Mouse (Mus musculus): ENCODE results near the gene Mrps36. TPM values are rescaled to one million over a fixed set of nuclear protein-coding genes. Genes with fewer than 3 reads are reported as not detected.

Gene Mrps36
- polyA plus RNA-seq, 1 experiment from 2014 or later, result 171 TPM

- Histone ChIP-seq H3K4me3 (ENCODE audit: low read depth, low read length) (no peak overlapping the region), H3K4me2 (replicated peaks; ENCODE audit: low read depth, low read length) (no peak overlapping the region), H3K4me1 (ENCODE audit: control insufficient read depth, insufficient read depth, low read length) (no peaks in the 10 kb centered on the region), H3K9me3 (ENCODE audit: control insufficient read depth, low read depth, low read length) (no peaks in the 10 kb centered on the region), H3K27ac (ENCODE audit: low read length) (no peak overlapping the region), H3K36me3 (ENCODE audit: control insufficient read depth, insufficient read depth, low read length) (peaks cover 65% of the 10 kb centered on the region), H3K27me3 (ENCODE audit: control insufficient read depth, insufficient read depth, low read length) (no peaks in the 10 kb centered on the region), H3K9ac (replicated peaks; ENCODE audit: low read depth, low read length) (no peak overlapping the region)
- ATAC-seq (ENCODE audit: insufficient number of reproducible peaks, insufficient read depth, low FRiP score, low read depth), result no peak
- 91% methylated on average over 2 of the region's 2 CpGs for WGBS
Measured at GRCm38 (mm10) chr13:100703468-100703867, 41.0 kb downstream of the Mrps36 start.

- WGBS, result 96% methylated on average over 10 of the region's 10 CpGs
- no peak overlapping the region for H3K4me2 ChIP-seq (replicated peaks; ENCODE audit: low read depth, low read length)
- H3K9ac ChIP-seq (replicated peaks; ENCODE audit: low read depth, low read length), result no peak overlapping the region
- no peaks in the 10 kb centered on the region for H3K4me1 ChIP-seq (ENCODE audit: control insufficient read depth, insufficient read depth, low read length)
- H3K9me3 ChIP-seq (ENCODE audit: control insufficient read depth, low read depth, low read length), result no peaks in the 10 kb centered on the region
- H3K27me3 ChIP-seq (ENCODE audit: control insufficient read depth, insufficient read depth, low read length), result no peaks in the 10 kb centered on the region
- H3K27ac ChIP-seq (ENCODE audit: low read length), result no peak overlapping the region
- ATAC-seq (ENCODE audit: insufficient number of reproducible peaks, insufficient read depth, low FRiP score, low read depth), result no peak
- H3K36me3 ChIP-seq (ENCODE audit: control insufficient read depth, insufficient read depth, low read length), result peaks cover 51% of the 10 kb centered on the region
- H3K4me3 ChIP-seq (ENCODE audit: low read depth, low read length), result no peak overlapping the region
Measured at GRCm38 (mm10) chr13:100698866-100699265, 45.6 kb downstream of the Mrps36 start.

GRCm38 (mm10) chr13:100697541-100697940, 46.9 kb downstream of the Mrps36 start:
- no peak overlapping the region for H3K4me3 ChIP-seq (ENCODE audit: low read depth, low read length)
- H3K27ac ChIP-seq (ENCODE audit: low read length), result no peak overlapping the region
- H3K9ac ChIP-seq (replicated peaks; ENCODE audit: low read depth, low read length), result no peak overlapping the region
- no peaks in the 10 kb centered on the region for H3K9me3 ChIP-seq (ENCODE audit: control insufficient read depth, low read depth, low read length)
- no peaks in the 10 kb centered on the region for H3K27me3 ChIP-seq (ENCODE audit: control insufficient read depth, insufficient read depth, low read length)
- no peak overlapping the region for H3K4me2 ChIP-seq (replicated peaks; ENCODE audit: low read depth, low read length)
- H3K36me3 ChIP-seq (ENCODE audit: control insufficient read depth, insufficient read depth, low read length), result peaks cover 38% of the 10 kb centered on the region
- no peak for ATAC-seq (ENCODE audit: insufficient number of reproducible peaks, insufficient read depth, low FRiP score, low read depth)
- WGBS, result 94% methylated on average over 3 of the region's 3 CpGs
- no peaks in the 10 kb centered on the region for H3K4me1 ChIP-seq (ENCODE audit: control insufficient read depth, insufficient read depth, low read length)

GRCm38 (mm10) chr13:100687513-100687912, 56.9 kb downstream of the Mrps36 start:
- ATAC-seq (ENCODE audit: insufficient number of reproducible peaks, insufficient read depth, low FRiP score, low read depth), result no peak
- Histone ChIP-seq H3K36me3 (ENCODE audit: control insufficient read depth, insufficient read depth, low read length) (no peaks in the 10 kb centered on the region), H3K9me3 (ENCODE audit: control insufficient read depth, low read depth, low read length) (no peaks in the 10 kb centered on the region), H3K4me3 (ENCODE audit: low read depth, low read length) (no peak overlapping the region), H3K27me3 (ENCODE audit: control insufficient read depth, insufficient read depth, low read length) (no peaks in the 10 kb centered on the region), H3K4me1 (ENCODE audit: control insufficient read depth, insufficient read depth, low read length) (no peaks in the 10 kb centered on the region), H3K4me2 (replicated peaks; ENCODE audit: low read depth, low read length) (no peak overlapping the region), H3K27ac (ENCODE audit: low read length) (no peak overlapping the region), H3K9ac (replicated peaks; ENCODE audit: low read depth, low read length) (no peak overlapping the region)
- 61% methylated on average over 7 of the region's 7 CpGs for WGBS

Other genes starting within 250 kb of the Mrps36 start
- 54.5 and 57.9 TPM in 2 replicates for gene Ocln, start 191.9 kb downstream of the Mrps36 start, polyA plus RNA-seq (2014; fragmentation: Nextera tagmentation; extraction: Ambion mirVana)
- gene Marveld2, start 127.7 kb downstream of the Mrps36 start, polyA plus RNA-seq (2014; fragmentation: Nextera tagmentation; extraction: Ambion mirVana), result 16.8 and 20.8 TPM in 2 replicates
- gene Ak6, start 93.7 kb downstream of the Mrps36 start, polyA plus RNA-seq (2014; fragmentation: Nextera tagmentation; extraction: Ambion mirVana), result 263 and 284 TPM in 2 replicates
- 21.1 and 22.2 TPM in 2 replicates for gene Rad17, start 93.6 kb downstream of the Mrps36 start, polyA plus RNA-seq (2014; fragmentation: Nextera tagmentation; extraction: Ambion mirVana)
- gene Taf9, start 93.1 kb downstream of the Mrps36 start, polyA plus RNA-seq (2014; fragmentation: Nextera tagmentation; extraction: Ambion mirVana), result 10.7 and 11.6 TPM in 2 replicates
- gene Ccdc125, start 74.9 kb downstream of the Mrps36 start, polyA plus RNA-seq (2014; fragmentation: Nextera tagmentation; extraction: Ambion mirVana), result 7.6 and 11.0 TPM in 2 replicates
- 88.4 and 89.0 TPM in 2 replicates for gene Cdk7, start 13.7 kb downstream of the Mrps36 start, polyA plus RNA-seq (2014; fragmentation: Nextera tagmentation; extraction: Ambion mirVana)
- gene Cenph, start 31.2 kb upstream of the Mrps36 start, polyA plus RNA-seq (2014; fragmentation: Nextera tagmentation; extraction: Ambion mirVana), result 36.5 and 38.9 TPM in 2 replicates
- gene Ccnb1, start 41.9 kb upstream of the Mrps36 start, polyA plus RNA-seq (2014; fragmentation: Nextera tagmentation; extraction: Ambion mirVana), result 221 and 246 TPM in 2 replicates
- 58.4 and 62.4 TPM in 2 replicates for gene Slc30a5, start 88.8 kb upstream of the Mrps36 start, polyA plus RNA-seq (2014; fragmentation: Nextera tagmentation; extraction: Ambion mirVana)

All from stomach, embryonic 14.5 days (tissue).